Mouse (Mus musculus): ENCODE measurements around the gene Camk1. TPM values are rescaled to one million over a fixed set of nuclear protein-coding genes. Genes with fewer than 3 reads are reported as not detected.

Camk1 gene
- polyA plus RNA-seq, 1 experiment from 2014 or later, result 110 TPM

- Histone ChIP-seq H3K9ac (replicated peaks; ENCODE audit: low read depth) (peak overlapping the region; percentile 95), H3K36me3 (ENCODE audit: insufficient read depth, low read length) (peaks cover 12% of the 10 kb centered on the region; the same call in 1 of the 2 replicates), H3K9me3 (ENCODE audit: low read length) (no peaks in the 10 kb centered on the region), H3K4me1 (ENCODE audit: insufficient read depth, low read depth, low read length) (no peaks in the 10 kb centered on the region; the same call in 1 of the 2 replicates), H3K4me3 (ENCODE audit: low read depth, low read length) (peak overlapping the region; percentile 95), H3K4me2 (replicated peaks; ENCODE audit: low read depth, low read length) (peak overlapping the region; percentile 84), H3K27me3 (replicated peaks; ENCODE audit: insufficient read depth, low read length) (no peaks in the 10 kb centered on the region), H3K27ac (ENCODE audit: low read length) (peak overlapping the region; percentile 100)
- ATAC-seq, result peak; percentile 97
- peak; percentile 100 for DNase-seq (ENCODE audit: low spot score)
- WGBS, result under 1% methylated on average over 47 of the region's 50 CpGs
- TF ChIP-seq EP300 (IDR thresholded peaks at IDR 0.05) (peak; percentile 67; the same call in 1 of the 2 replicates), CTCF (IDR thresholded peaks at IDR 0.05) (no peak; the same call in 1 of the 2 replicates)
Observed at GRCm38 (mm10) chr6:113306322-113306985, 37.3 kb downstream of the Camk1 start.

GRCm38 (mm10) chr6:113302258-113302657, 41.5 kb downstream of the Camk1 start:
- no peak for ATAC-seq
- no peak overlapping the region for H3K4me3 ChIP-seq (ENCODE audit: low read depth, low read length)
- no peak overlapping the region for H3K4me2 ChIP-seq (replicated peaks; ENCODE audit: low read depth, low read length)
- no peaks in the 10 kb centered on the region for H3K27me3 ChIP-seq (replicated peaks; ENCODE audit: insufficient read depth, low read length)
- H3K36me3 ChIP-seq (ENCODE audit: insufficient read depth, low read length), result no peaks in the 10 kb centered on the region
- no peaks in the 10 kb centered on the region for H3K9me3 ChIP-seq (ENCODE audit: low read length)
- WGBS, result 15% methylated on average over 3 of the region's 3 CpGs
- no peak overlapping the region for H3K27ac ChIP-seq (ENCODE audit: low read length)
- TF ChIP-seq CTCF (IDR thresholded peaks at IDR 0.05) (peak; percentile 67), EP300 (IDR thresholded peaks at IDR 0.05) (no peak)
- DNase-seq (ENCODE audit: low spot score), result peak; percentile 63
- no peaks in the 10 kb centered on the region; the same call in 1 of the 2 replicates for H3K4me1 ChIP-seq (ENCODE audit: insufficient read depth, low read depth, low read length)
- no peak overlapping the region for H3K9ac ChIP-seq (replicated peaks; ENCODE audit: low read depth)

- H3K27me3 ChIP-seq (replicated peaks; ENCODE audit: insufficient read depth, low read length), result no peaks in the 10 kb centered on the region
- no peak overlapping the region for H3K27ac ChIP-seq (ENCODE audit: low read length)
- H3K9ac ChIP-seq (replicated peaks; ENCODE audit: low read depth), result no peak overlapping the region
- no peaks in the 10 kb centered on the region for H3K36me3 ChIP-seq (ENCODE audit: insufficient read depth, low read length)
- WGBS, result 81% methylated on average over 5 of the region's 5 CpGs
- H3K4me1 ChIP-seq (ENCODE audit: insufficient read depth, low read depth, low read length), result no peaks in the 10 kb centered on the region; the same call in 1 of the 2 replicates
- TF ChIP-seq EP300 (IDR thresholded peaks at IDR 0.05) (no peak), CTCF (IDR thresholded peaks at IDR 0.05) (no peak)
- no peak overlapping the region for H3K4me2 ChIP-seq (replicated peaks; ENCODE audit: low read depth, low read length)
- DNase-seq (ENCODE audit: low spot score), result no peak
- ATAC-seq, result no peak
- no peak overlapping the region for H3K4me3 ChIP-seq (ENCODE audit: low read depth, low read length)
- H3K9me3 ChIP-seq (ENCODE audit: low read length), result no peaks in the 10 kb centered on the region
Observed at GRCm38 (mm10) chr6:113301350-113301749, 42.4 kb downstream of the Camk1 start.

DNA sequence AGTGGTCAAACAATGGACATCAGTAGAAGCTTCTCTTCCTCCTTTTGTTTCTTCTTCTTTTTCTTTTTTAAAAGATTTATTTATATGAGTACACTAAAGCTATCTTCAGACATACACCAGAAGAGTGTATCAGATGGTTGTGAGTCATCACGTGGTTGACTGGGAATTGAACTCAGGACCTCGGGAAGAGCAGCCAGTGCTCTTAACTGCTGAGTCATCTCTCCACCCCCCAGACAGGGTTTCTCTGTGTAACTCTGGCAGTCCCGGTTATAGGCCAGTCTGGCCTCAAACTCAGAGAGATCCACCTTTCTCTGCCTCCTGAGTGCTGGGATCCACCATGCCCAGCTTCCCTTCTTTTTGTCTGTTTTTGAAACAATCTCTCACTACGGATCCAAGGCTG, 47.1 kb downstream of the Camk1 start:
- no peaks in the 10 kb centered on the region for H3K27me3 ChIP-seq (replicated peaks; ENCODE audit: insufficient read depth, low read length)
- no peak for ATAC-seq
- no peak overlapping the region for H3K4me2 ChIP-seq (replicated peaks; ENCODE audit: low read depth, low read length)
- TF ChIP-seq EP300 (IDR thresholded peaks at IDR 0.05) (no peak), CTCF (IDR thresholded peaks at IDR 0.05) (no peak)
- DNase-seq (ENCODE audit: low spot score), result no peak
- no peaks in the 10 kb centered on the region for H3K36me3 ChIP-seq (ENCODE audit: insufficient read depth, low read length)
- H3K27ac ChIP-seq (ENCODE audit: low read length), result no peak overlapping the region
- H3K4me3 ChIP-seq (ENCODE audit: low read depth, low read length), result no peak overlapping the region
- H3K9ac ChIP-seq (replicated peaks; ENCODE audit: low read depth), result no peak overlapping the region
- no peaks in the 10 kb centered on the region for H3K9me3 ChIP-seq (ENCODE audit: low read length)
- H3K4me1 ChIP-seq (ENCODE audit: insufficient read depth, low read depth, low read length), result no peaks in the 10 kb centered on the region
- 47% methylated on average over 4 of the region's 4 CpGs for WGBS

DNA sequence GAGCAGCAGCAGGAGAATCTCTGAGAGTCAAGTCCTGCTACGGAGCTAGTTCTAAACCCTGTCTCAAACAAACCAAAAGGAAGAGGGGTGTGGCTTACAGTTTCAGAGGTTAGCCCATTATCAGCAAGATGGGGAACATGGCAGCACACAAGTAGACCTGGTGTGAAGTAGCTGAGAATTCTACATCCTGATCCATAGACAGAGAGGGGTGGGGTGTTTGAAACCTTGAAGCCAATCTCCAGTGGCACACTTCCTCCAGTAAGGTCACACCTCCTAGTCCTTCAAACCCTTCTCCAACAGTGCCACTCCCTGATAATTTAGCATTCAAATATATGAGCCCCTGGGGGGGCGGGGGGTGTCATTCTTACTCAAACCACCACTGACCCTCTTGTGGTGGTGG, 47.7 kb downstream of the Camk1 start:
- DNase-seq (ENCODE audit: low spot score), result no peak
- no peaks in the 10 kb centered on the region for H3K4me1 ChIP-seq (ENCODE audit: insufficient read depth, low read depth, low read length)
- no peak for ATAC-seq
- no peaks in the 10 kb centered on the region for H3K36me3 ChIP-seq (ENCODE audit: insufficient read depth, low read length)
- H3K9me3 ChIP-seq (ENCODE audit: low read length), result no peaks in the 10 kb centered on the region
- no peak overlapping the region for H3K27ac ChIP-seq (ENCODE audit: low read length)
- no peaks in the 10 kb centered on the region for H3K27me3 ChIP-seq (replicated peaks; ENCODE audit: insufficient read depth, low read length)
- H3K4me2 ChIP-seq (replicated peaks; ENCODE audit: low read depth, low read length), result no peak overlapping the region
- no peak for TF ChIP-seq CTCF (IDR thresholded peaks at IDR 0.05)
- no peak for TF ChIP-seq EP300 (IDR thresholded peaks at IDR 0.05)
- H3K4me3 ChIP-seq (ENCODE audit: low read depth, low read length), result no peak overlapping the region
- H3K9ac ChIP-seq (replicated peaks; ENCODE audit: low read depth), result no peak overlapping the region
- 71% methylated on average over 2 of the region's 2 CpGs for WGBS

DNA sequence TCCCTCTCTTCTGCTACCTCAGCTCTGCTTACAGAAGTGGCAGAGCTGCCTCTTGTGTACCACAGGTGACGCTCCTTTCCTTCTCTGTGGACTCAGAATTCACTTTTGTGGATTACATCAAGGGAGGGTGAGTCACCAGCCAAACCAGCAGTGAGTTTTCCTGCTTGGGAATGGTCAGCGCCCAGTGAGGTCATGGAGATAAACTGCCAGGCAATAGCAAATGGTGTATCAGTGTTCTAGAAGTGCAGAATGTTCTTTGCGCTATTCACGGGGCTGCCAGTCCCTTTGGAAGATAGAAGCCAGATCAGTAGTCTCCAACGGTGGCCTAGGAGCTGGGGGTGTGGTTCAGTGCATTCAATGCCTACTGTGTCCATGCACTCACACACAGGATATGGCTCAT, 50.8 kb downstream of the Camk1 start:
- no peak for TF ChIP-seq CTCF (IDR thresholded peaks at IDR 0.05)
- no peak for TF ChIP-seq EP300 (IDR thresholded peaks at IDR 0.05)
- no peaks in the 10 kb centered on the region for H3K27me3 ChIP-seq (replicated peaks; ENCODE audit: insufficient read depth, low read length)
- no peak overlapping the region for H3K9ac ChIP-seq (replicated peaks; ENCODE audit: low read depth)
- no peaks in the 10 kb centered on the region for H3K36me3 ChIP-seq (ENCODE audit: insufficient read depth, low read length)
- H3K9me3 ChIP-seq (ENCODE audit: low read length), result no peaks in the 10 kb centered on the region
- no peaks in the 10 kb centered on the region for H3K4me1 ChIP-seq (ENCODE audit: insufficient read depth, low read depth, low read length)
- H3K4me3 ChIP-seq (ENCODE audit: low read depth, low read length), result no peak overlapping the region
- DNase-seq (ENCODE audit: low spot score) (no peak), ATAC-seq (no peak)
- no peak overlapping the region for H3K27ac ChIP-seq (ENCODE audit: low read length)
- 59% methylated on average over 5 of the region's 5 CpGs for WGBS
- H3K4me2 ChIP-seq (replicated peaks; ENCODE audit: low read depth, low read length), result no peak overlapping the region
